Mouse (Mus musculus): Measurements from ENCODE around the gene Gm42715. TPM values are rescaled to one million over a fixed set of nuclear protein-coding genes. Genes with fewer than 3 reads are reported as not detected.

Gene Gm42715
- polyA plus RNA-seq, 1 experiment from 2014 or later = 24.7 TPM

GRCm38 (mm10) chr7:127551558-127551957 lies 32.2 kb downstream of the Gm42715 start:
- Histone ChIP-seq H3K27ac (ENCODE audit: low read depth, low read length) (no peak overlapping the region), H3K9me3 (ENCODE audit: control insufficient read depth, low read length) (no peaks in the 10 kb centered on the region), H3K36me3 (ENCODE audit: control insufficient read depth, insufficient read depth, low read length) (peaks cover 22% of the 10 kb centered on the region), H3K27me3 (ENCODE audit: control insufficient read depth, insufficient read depth, low read length) (no peaks in the 10 kb centered on the region), H3K4me2 (ENCODE audit: low read depth, low read length, severe bottlenecking) (no peak overlapping the region), H3K9ac (ENCODE audit: low read length) (no peak overlapping the region), H3K4me3 (ENCODE audit: low read depth, low read length) (no peak overlapping the region), H3K4me1 (replicated peaks; ENCODE audit: control insufficient read depth, insufficient read depth, low read length) (no peaks in the 10 kb centered on the region)
- ATAC-seq (replicated peaks; ENCODE audit: low FRiP score) (no peak), DNase-seq (ENCODE audit: low spot score) (no peak)
- 97% methylated on average over 8 of the region's 8 CpGs for WGBS

DNA sequence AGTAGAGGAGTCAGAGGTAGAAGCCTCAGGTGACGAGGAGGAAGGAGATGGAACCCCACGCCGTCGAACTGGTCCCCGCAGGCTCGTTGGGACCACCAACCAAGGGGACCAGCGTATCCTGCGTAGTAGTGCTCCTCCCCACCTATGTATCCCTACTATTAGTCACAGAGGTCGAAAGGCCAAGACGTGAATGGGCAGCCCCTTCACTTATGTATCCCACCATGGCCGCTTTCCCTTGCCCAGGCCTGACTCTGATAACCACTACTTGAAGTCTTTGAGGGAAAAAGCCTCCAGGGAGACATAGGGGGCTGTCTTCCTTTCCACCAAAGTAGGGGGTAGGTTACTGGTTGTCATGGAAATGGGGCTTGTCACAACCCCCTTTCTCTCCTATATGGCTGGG lies 41.2 kb downstream of the Gm42715 start:
- no peaks in the 10 kb centered on the region for H3K27me3 ChIP-seq (ENCODE audit: control insufficient read depth, insufficient read depth, low read length)
- no peak overlapping the region for H3K4me3 ChIP-seq (ENCODE audit: low read depth, low read length)
- H3K4me2 ChIP-seq (ENCODE audit: low read depth, low read length, severe bottlenecking) = no peak overlapping the region
- peaks cover 31% of the 10 kb centered on the region for H3K36me3 ChIP-seq (ENCODE audit: control insufficient read depth, insufficient read depth, low read length)
- no peaks in the 10 kb centered on the region for H3K4me1 ChIP-seq (replicated peaks; ENCODE audit: control insufficient read depth, insufficient read depth, low read length)
- WGBS = 94% methylated on average over 11 of the region's 11 CpGs
- ATAC-seq (replicated peaks; ENCODE audit: low FRiP score) = no peak
- no peak overlapping the region for H3K27ac ChIP-seq (ENCODE audit: low read depth, low read length)
- H3K9ac ChIP-seq (ENCODE audit: low read length) = no peak overlapping the region
- H3K9me3 ChIP-seq (ENCODE audit: control insufficient read depth, low read length) = no peaks in the 10 kb centered on the region
- DNase-seq (ENCODE audit: low spot score) = no peak

DNA sequence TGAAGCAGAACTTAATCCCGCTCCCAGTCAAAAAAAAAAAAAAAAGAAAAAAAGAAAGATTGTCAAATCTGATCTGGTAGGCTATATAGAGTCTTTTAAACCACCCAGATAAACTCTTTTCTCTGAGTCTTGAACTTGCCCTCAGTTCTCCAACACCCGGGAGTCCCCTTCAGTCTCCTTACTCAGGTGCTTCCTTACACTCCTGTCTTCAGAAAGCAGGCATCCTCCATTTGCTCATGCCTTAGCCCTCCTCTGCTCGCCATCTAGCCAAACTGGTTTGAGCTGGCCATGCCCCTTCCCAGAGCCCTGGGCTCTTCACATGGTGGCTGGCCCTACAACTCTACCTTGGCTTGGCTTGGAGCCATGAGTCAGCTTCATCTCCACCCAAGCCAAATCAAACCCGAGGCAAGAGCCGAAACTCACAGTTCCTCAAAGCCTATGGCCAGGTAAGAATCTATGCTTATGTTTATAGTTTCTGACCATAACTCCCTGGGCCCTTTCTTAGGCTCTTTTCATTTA lies 42.0 kb downstream of the Gm42715 start, which contains the start of gene Tmem265:
Tmem265 (plus strand) TSS at position 51 of the 519 bp plus-strand sequence.
- no peak within 1 kb of the TSS for H3K9ac ChIP-seq (ENCODE audit: low read length)
- H3K4me1 ChIP-seq (replicated peaks; ENCODE audit: control insufficient read depth, insufficient read depth, low read length) = no peaks in the 10 kb centered on the region
- DNase-seq (ENCODE audit: low spot score) (no peak), ATAC-seq (replicated peaks; ENCODE audit: low FRiP score) (no peak)
- no peak within 1 kb of the TSS for H3K4me2 ChIP-seq (ENCODE audit: low read depth, low read length, severe bottlenecking)
- no peak within 1 kb of the TSS for H3K27ac ChIP-seq (ENCODE audit: low read depth, low read length)
- 91% methylated on average over 5 of the region's 5 CpGs for WGBS
- H3K27me3 ChIP-seq (ENCODE audit: control insufficient read depth, insufficient read depth, low read length) = no peaks in the 10 kb centered on the region
- no peaks in the 10 kb centered on the region for H3K9me3 ChIP-seq (ENCODE audit: control insufficient read depth, low read length)
- peaks cover 32% of the 10 kb centered on the region for H3K36me3 ChIP-seq (ENCODE audit: control insufficient read depth, insufficient read depth, low read length)
- H3K4me3 ChIP-seq (ENCODE audit: low read depth, low read length) = no peak within 1 kb of the TSS

DNA sequence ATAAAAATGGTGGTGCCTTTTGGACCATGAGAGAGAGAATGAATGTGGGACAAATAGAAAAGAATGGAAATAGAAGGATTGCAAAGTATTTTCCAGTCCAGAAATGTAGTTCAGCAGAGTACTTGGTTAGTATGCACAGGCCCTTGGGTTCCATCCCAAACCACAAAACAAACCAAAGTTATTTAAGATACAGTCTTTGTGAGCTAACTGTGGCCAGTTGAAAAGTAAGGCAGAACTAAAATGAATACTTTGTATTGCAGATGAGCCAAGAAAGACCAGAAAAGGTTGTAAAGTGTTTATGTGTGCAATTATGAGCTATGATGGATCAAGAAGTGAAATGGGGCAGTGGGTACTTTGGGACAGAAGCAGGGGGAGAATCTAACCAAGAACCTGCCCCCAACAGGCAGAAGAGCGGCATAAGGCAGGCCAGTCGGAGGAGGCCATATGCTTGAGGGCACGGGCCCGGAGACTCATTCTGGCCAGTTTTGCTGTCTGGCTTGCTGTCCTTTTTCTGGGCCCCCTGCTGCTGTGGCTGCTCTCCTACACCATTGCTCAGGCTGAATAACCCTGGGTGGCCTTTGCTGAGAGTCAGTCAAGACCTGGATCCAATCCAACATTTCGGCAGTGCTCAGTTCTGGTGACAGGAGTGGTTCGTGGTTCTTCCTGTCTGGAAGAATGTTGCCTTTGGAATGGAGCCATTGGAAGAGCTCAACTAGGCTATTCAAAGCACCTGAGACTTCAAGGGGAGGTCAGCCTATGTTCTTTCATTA lies 45.2 kb downstream of the Gm42715 start:
- peaks cover 17% of the 10 kb centered on the region; the same call in 1 of the 2 replicates for H3K36me3 ChIP-seq (ENCODE audit: control insufficient read depth, insufficient read depth, low read length)
- no peak for DNase-seq (ENCODE audit: low spot score)

GRCm38 (mm10) chr7:127572895-127573471 lies 53.6 kb downstream of the Gm42715 start, which contains the start of gene Phkg2:
Gene Phkg2 (plus strand): TSS chr7:127573340.
- Histone ChIP-seq H3K27ac (ENCODE audit: low read depth, low read length) (peak within 1 kb of the TSS; percentile 33; the same call in 1 of the 2 replicates), H3K27me3 (ENCODE audit: control insufficient read depth, insufficient read depth, low read length) (no peaks in the 10 kb centered on the region), H3K9ac (ENCODE audit: low read length) (peak within 1 kb of the TSS; percentile 80), H3K4me3 (ENCODE audit: low read depth, low read length) (peak within 1 kb of the TSS; percentile 56), H3K9me3 (ENCODE audit: control insufficient read depth, low read length) (no peaks in the 10 kb centered on the region), H3K4me1 (replicated peaks; ENCODE audit: control insufficient read depth, insufficient read depth, low read length) (peaks cover 9% of the 10 kb centered on the region), H3K36me3 (ENCODE audit: control insufficient read depth, insufficient read depth, low read length) (no peaks in the 10 kb centered on the region; the same call in 1 of the 2 replicates), H3K4me2 (ENCODE audit: low read depth, low read length, severe bottlenecking) (peak within 1 kb of the TSS; percentile 76)
- DNase-seq (ENCODE audit: low spot score) (peak; percentile 90), ATAC-seq (replicated peaks; ENCODE audit: low FRiP score) (peak; percentile 99)
- 1% methylated on average over 17 of the region's 17 CpGs for WGBS

More for the DNA sequence above, 45.2 kb downstream of the Gm42715 start:
- ATAC-seq (replicated peaks; ENCODE audit: low FRiP score) = no peak
- Histone ChIP-seq H3K9ac (ENCODE audit: low read length) (no peak overlapping the region), H3K4me2 (ENCODE audit: low read depth, low read length, severe bottlenecking) (no peak overlapping the region), H3K4me3 (ENCODE audit: low read depth, low read length) (no peak overlapping the region), H3K27ac (ENCODE audit: low read depth, low read length) (no peak overlapping the region), H3K4me1 (replicated peaks; ENCODE audit: control insufficient read depth, insufficient read depth, low read length) (no peaks in the 10 kb centered on the region), H3K9me3 (ENCODE audit: control insufficient read depth, low read length) (no peaks in the 10 kb centered on the region), H3K27me3 (ENCODE audit: control insufficient read depth, insufficient read depth, low read length) (no peaks in the 10 kb centered on the region)
- 91% methylated on average over 6 of the region's 6 CpGs for WGBS

GRCm38 (mm10) chr7:127573503-127574008 lies 54.2 kb downstream of the Gm42715 start:
- H3K27ac ChIP-seq (ENCODE audit: low read depth, low read length) = no peak overlapping the region
- DNase-seq (ENCODE audit: low spot score) = no peak
- peak; percentile 4; the same call in 1 of the 2 replicates for ATAC-seq (replicated peaks; ENCODE audit: low FRiP score)
- peaks cover 9% of the 10 kb centered on the region for H3K4me1 ChIP-seq (replicated peaks; ENCODE audit: control insufficient read depth, insufficient read depth, low read length)
- no peaks in the 10 kb centered on the region for H3K27me3 ChIP-seq (ENCODE audit: control insufficient read depth, insufficient read depth, low read length)
- H3K36me3 ChIP-seq (ENCODE audit: control insufficient read depth, insufficient read depth, low read length) = peaks cover 3% of the 10 kb centered on the region; the same call in 1 of the 2 replicates
- H3K9ac ChIP-seq (ENCODE audit: low read length) = peak overlapping the region; percentile 80
- peak overlapping the region; percentile 56 for H3K4me3 ChIP-seq (ENCODE audit: low read depth, low read length)
- 1% methylated on average over 16 of the region's 28 CpGs for WGBS
- no peaks in the 10 kb centered on the region for H3K9me3 ChIP-seq (ENCODE audit: control insufficient read depth, low read length)
- H3K4me2 ChIP-seq (ENCODE audit: low read depth, low read length, severe bottlenecking) = peak overlapping the region; percentile 76

DNA sequence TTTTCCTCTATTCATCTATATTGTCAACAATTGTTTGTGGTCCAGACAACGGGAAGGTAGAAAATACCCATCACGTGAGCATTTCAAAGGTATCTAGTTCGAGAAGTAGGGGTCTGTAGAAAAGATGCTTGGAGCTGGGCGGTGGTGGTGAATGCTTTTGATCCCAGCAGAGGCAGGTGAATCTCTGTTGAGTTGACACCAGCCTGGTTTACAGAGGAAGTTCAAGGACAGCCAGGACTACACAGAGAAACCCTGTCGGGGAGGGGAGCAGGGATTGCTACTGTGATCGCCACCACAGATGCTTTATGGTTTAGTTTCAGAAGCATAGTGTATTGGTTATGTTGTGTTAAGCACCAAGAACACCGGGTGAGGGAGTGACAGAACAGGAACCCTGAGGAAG lies 54.7 kb downstream of the Gm42715 start:
- Histone ChIP-seq H3K9me3 (ENCODE audit: control insufficient read depth, low read length) (no peaks in the 10 kb centered on the region), H3K27ac (ENCODE audit: low read depth, low read length) (no peak overlapping the region), H3K4me2 (ENCODE audit: low read depth, low read length, severe bottlenecking) (peak overlapping the region; percentile 76), H3K9ac (ENCODE audit: low read length) (peak overlapping the region; percentile 80), H3K4me3 (ENCODE audit: low read depth, low read length) (peak overlapping the region; percentile 56), H3K27me3 (ENCODE audit: control insufficient read depth, insufficient read depth, low read length) (no peaks in the 10 kb centered on the region), H3K36me3 (ENCODE audit: control insufficient read depth, insufficient read depth, low read length) (peaks cover 3% of the 10 kb centered on the region; the same call in 1 of the 2 replicates), H3K4me1 (replicated peaks; ENCODE audit: control insufficient read depth, insufficient read depth, low read length) (peaks cover 9% of the 10 kb centered on the region)
- ATAC-seq (replicated peaks; ENCODE audit: low FRiP score) (no peak), DNase-seq (ENCODE audit: low spot score) (no peak)
- WGBS = 24% methylated on average over 7 of the region's 7 CpGs

DNA sequence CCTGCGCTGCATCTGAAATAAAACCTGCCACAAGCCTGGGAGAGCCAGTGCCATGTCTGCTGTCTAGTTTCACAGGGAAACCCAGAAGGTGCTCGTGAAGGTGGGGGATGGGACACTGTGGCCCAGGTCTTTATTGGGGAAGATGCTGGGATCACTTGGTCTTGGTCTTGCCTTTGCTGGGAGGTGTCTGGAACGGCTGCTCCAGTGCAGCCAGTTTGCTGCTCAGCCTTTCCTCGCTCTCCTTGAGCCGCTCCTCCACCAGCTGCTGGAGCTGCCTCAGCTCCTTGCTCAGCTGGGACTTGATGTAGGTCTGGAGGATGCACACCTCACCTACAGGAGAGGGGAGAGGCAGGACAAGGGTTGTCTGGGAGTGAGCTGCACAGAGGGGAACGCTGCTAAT lies 63.9 kb downstream of the Gm42715 start:
- Histone ChIP-seq H3K9me3 (ENCODE audit: control insufficient read depth, low read length) (no peaks in the 10 kb centered on the region), H3K36me3 (ENCODE audit: control insufficient read depth, insufficient read depth, low read length) (peaks cover 7% of the 10 kb centered on the region; the same call in 1 of the 2 replicates)
- peak; percentile 51 for DNase-seq (ENCODE audit: low spot score)

More for the DNA sequence above, 63.9 kb downstream of the Gm42715 start:
- no peak overlapping the region for H3K4me2 ChIP-seq (ENCODE audit: low read depth, low read length, severe bottlenecking)
- 94% methylated on average over 6 of the region's 6 CpGs for WGBS
- no peak overlapping the region for H3K4me3 ChIP-seq (ENCODE audit: low read depth, low read length)
- H3K27ac ChIP-seq (ENCODE audit: low read depth, low read length) = no peak overlapping the region
- H3K27me3 ChIP-seq (ENCODE audit: control insufficient read depth, insufficient read depth, low read length) = no peaks in the 10 kb centered on the region
- peaks cover 5% of the 10 kb centered on the region for H3K4me1 ChIP-seq (replicated peaks; ENCODE audit: control insufficient read depth, insufficient read depth, low read length)
- ATAC-seq (replicated peaks; ENCODE audit: low FRiP score) = no peak
- H3K9ac ChIP-seq (ENCODE audit: low read length) = no peak overlapping the region
